Mouse (Mus musculus) erythroblast, embryonic 14.5 days (primary cell): ENCODE data around the gene Mov10.
"Not testable (repeated sequence)": the region's sequence is repeated elsewhere in the genome, so short reads cannot be mapped to it uniquely, and the experiment has no call there.

Experiments
- GATA1 ChIP-seq: IDR thresholded peaks from 2 replicates; pipeline ENCODE4 v1.6.1; 2012; ENCODE audit warnings: low read length, inconsistent platforms, mixed read lengths
- TAL1 ChIP-seq: IDR thresholded peaks from 3 replicates; pipeline ENCODE4 v1.6.1; 2012; ENCODE audit warnings: low read length, inconsistent platforms, mixed read lengths

DNA sequence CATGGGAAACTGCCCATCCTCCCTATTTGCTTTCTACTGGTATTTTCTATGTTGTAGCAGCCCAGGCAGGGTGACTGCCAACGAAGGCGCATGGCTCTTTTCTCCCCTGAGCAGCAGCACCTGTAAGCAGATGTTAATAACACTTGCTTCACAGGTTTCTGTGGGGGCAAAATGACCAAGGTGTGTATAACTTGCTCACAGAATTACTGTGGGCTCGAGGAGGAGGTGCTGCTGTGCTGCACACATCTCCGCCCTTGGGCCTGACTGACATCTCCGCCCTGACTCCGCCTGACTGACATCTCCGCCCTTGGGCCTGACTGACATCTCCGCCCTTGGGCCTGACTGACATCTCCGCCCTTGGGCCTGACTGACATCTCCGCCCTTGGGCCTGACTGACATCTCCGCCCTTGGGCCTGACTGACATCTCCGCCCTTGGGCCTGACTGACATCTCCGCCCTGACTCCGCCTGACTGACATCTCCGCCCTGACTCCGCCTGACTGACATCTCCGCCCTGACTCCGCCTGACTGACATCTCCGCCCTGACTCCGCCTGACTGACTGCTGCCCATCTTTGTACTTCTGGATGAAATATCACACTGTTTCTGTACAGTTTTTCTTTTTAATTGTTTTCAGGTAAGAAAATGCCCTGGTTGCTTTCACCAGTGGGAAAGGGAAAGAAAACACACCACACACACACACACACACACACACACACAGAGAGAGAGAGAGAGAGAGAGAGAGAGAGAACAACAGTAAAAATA is 56.1 kb downstream of the Mov10 start:
- TF ChIP-seq GATA1, TAL1: not testable (repeated sequence)
